Mouse (Mus musculus) neural tube, embryonic 15.5 days (tissue): ENCODE measurements around the gene Nat8f4. TPM values are rescaled to one million over a fixed set of nuclear protein-coding genes. Genes with fewer than 3 reads are reported as not detected.
"Not testable (repeated sequence)": the region's sequence is repeated elsewhere in the genome, so short reads cannot be mapped to it uniquely, and the experiment has no call there.

Source experiments
- ATAC-seq: fragments of 200-750 bp; cut with Nextera tagmentation; 2 replicates; pipeline ENCODE4 v1.8.0; 2017; ENCODE audit warnings: mild to moderate bottlenecking, moderate TSS enrichment, moderate library complexity; ENCODE audit not compliant: low FRiP score
- H3K27ac ChIP-seq: fragments of 300-500 bp; sonication (generic); replicated peaks from 2 replicates; pipeline ENCODE4 v1.5.1; 2015; ENCODE audit warnings: mild to moderate bottlenecking, inconsistent platforms
- H3K27me3 ChIP-seq: fragments of 300-500 bp; sonication (generic); replicated peaks from 2 replicates; pipeline ENCODE4 v1.6.1; 2015; ENCODE audit warnings: inconsistent platforms
- H3K36me3 ChIP-seq: fragments of 300-500 bp; sonication (generic); 2 replicates; pipeline ENCODE4 v1.6.1; 2015; ENCODE audit warnings: inconsistent platforms
- H3K4me1 ChIP-seq: fragments of 300-500 bp; sonication (generic); 2 replicates; pipeline ENCODE4 v1.6.1; 2015; ENCODE audit warnings: inconsistent platforms
- H3K4me2 ChIP-seq: fragments of 300-500 bp; sonication (generic); 2 replicates; pipeline ENCODE4 v1.6.1; 2015; ENCODE audit warnings: inconsistent platforms, mild to moderate bottlenecking, moderate library complexity
- H3K4me3 ChIP-seq: fragments of 300-500 bp; sonication (generic); replicated peaks from 2 replicates; pipeline ENCODE4 v1.5.1; 2015; ENCODE audit warnings: mild to moderate bottlenecking, inconsistent platforms
- H3K9ac ChIP-seq: fragments of 300-500 bp; sonication (generic); replicated peaks from 2 replicates; pipeline ENCODE4 v1.6.1; 2015; ENCODE audit warnings: mild to moderate bottlenecking, inconsistent platforms
- H3K9me3 ChIP-seq: fragments of 300-500 bp; sonication (generic); replicated peaks from 2 replicates; pipeline ENCODE4 v1.6.1; 2016; ENCODE audit warnings: inconsistent platforms
- WGBS: fragments of 180-500 bp; shearing (Covaris S2); methylation state at CpG from one replicate; pipeline ENCODE4 v1.1.7; 2015; ENCODE audit warnings: mixed read lengths; 5-methylcytosine and 5-hydroxymethylcytosine counted together
- polyA plus RNA-seq: library from polyadenylated mRNA; unstranded; fragments of >200 nt; fragmentation: Nextera tagmentation; extraction: Ambion mirVana; gene quantifications from 2 replicates; pipeline ENCODE4 v1.2.1, GENCODE M21; 2015

The Nat8f4 gene
- 4.5 and 4.8 TPM in 2 replicates for polyA plus RNA-seq

GRCm38 (mm10) chr6:85904642-85905061, at the start of gene Nat8f4:
TSS of gene Nat8f4 (minus strand) at chr6:85904884.
- not testable (repeated sequence) for H3K36me3 ChIP-seq, H3K9ac ChIP-seq, H3K9me3 ChIP-seq, H3K27me3 ChIP-seq, H3K27ac ChIP-seq, H3K4me1 ChIP-seq
- 16% methylated on average over 20 of the region's 20 CpGs for WGBS
- Histone ChIP-seq H3K4me2 (peak within 1 kb of the TSS; percentile 49), H3K4me3 (peak within 1 kb of the TSS; percentile 35)
- ATAC-seq, result peak; percentile 69; the same call in 1 of the 2 replicates

- H3K4me1 ChIP-seq, result no peaks in the 10 kb centered on the region
- H3K9ac ChIP-seq, result no peak overlapping the region
- no peak overlapping the region for H3K4me3 ChIP-seq
- 89% methylated on average over 6 of the region's 6 CpGs for WGBS
- ATAC-seq, result no peak
- H3K36me3 ChIP-seq, result peaks cover 85% of the 10 kb centered on the region
- H3K9me3 ChIP-seq, result no peaks in the 10 kb centered on the region
- no peaks in the 10 kb centered on the region for H3K27me3 ChIP-seq
- H3K27ac ChIP-seq, result no peak overlapping the region
- H3K4me2 ChIP-seq, result no peak overlapping the region
Observed at GRCm38 (mm10) chr6:85948549-85948948, 43.9 kb upstream of the Nat8f4 start.

- no peaks in the 10 kb centered on the region for H3K27me3 ChIP-seq
- H3K9me3 ChIP-seq, result no peaks in the 10 kb centered on the region
- no peaks in the 10 kb centered on the region for H3K4me1 ChIP-seq
- H3K9ac ChIP-seq, result no peak overlapping the region
- ATAC-seq, result no peak
- peaks cover 49% of the 10 kb centered on the region for H3K36me3 ChIP-seq
- H3K4me3 ChIP-seq, result no peak overlapping the region
- 99% methylated on average over 3 of the region's 3 CpGs for WGBS
- H3K4me2 ChIP-seq, result no peak overlapping the region
- no peak overlapping the region for H3K27ac ChIP-seq
Observed at GRCm38 (mm10) chr6:85942469-85942868, 37.8 kb upstream of the Nat8f4 start.

- Histone ChIP-seq H3K27ac (no peak overlapping the region), H3K27me3 (no peaks in the 10 kb centered on the region), H3K9ac (no peak overlapping the region), H3K4me3 (no peak overlapping the region), H3K4me2 (no peak overlapping the region), H3K36me3 (peaks cover 17% of the 10 kb centered on the region), H3K4me1 (peaks cover 10% of the 10 kb centered on the region), H3K9me3 (no peaks in the 10 kb centered on the region)
- no peak for ATAC-seq
- WGBS, result 79% methylated on average over 10 of the region's 10 CpGs
Observed at GRCm38 (mm10) chr6:85938701-85939100, 34.0 kb upstream of the Nat8f4 start.

- Histone ChIP-seq H3K4me2 (peak overlapping the region; percentile 67), H3K4me3 (peak overlapping the region; percentile 49), H3K4me1 (peaks cover 10% of the 10 kb centered on the region), H3K27ac (peak overlapping the region; percentile 66), H3K36me3 (peaks cover 15% of the 10 kb centered on the region), H3K9ac (peak overlapping the region; percentile 56)
- H3K9me3 ChIP-seq, H3K27me3 ChIP-seq: not testable (repeated sequence)
- 2% methylated on average over 50 of the region's 50 CpGs for WGBS
- peak; percentile 95 for ATAC-seq
Observed at GRCm38 (mm10) chr6:85936508-85937465, 32.1 kb upstream of the Nat8f4 start.

- Histone ChIP-seq H3K4me1 (peaks cover 10% of the 10 kb centered on the region), H3K27me3 (no peaks in the 10 kb centered on the region), H3K36me3 (peaks cover 20% of the 10 kb centered on the region), H3K9ac (no peak overlapping the region), H3K4me2 (no peak overlapping the region), H3K4me3 (no peak overlapping the region), H3K27ac (no peak overlapping the region), H3K9me3 (no peaks in the 10 kb centered on the region)
- WGBS, result 68% methylated on average over 3 of the region's 3 CpGs
- no peak for ATAC-seq
Observed at GRCm38 (mm10) chr6:85935646-85936045, 31.0 kb upstream of the Nat8f4 start.

- no peaks in the 10 kb centered on the region for H3K9me3 ChIP-seq
- 84% methylated on average over 8 of the region's 8 CpGs for WGBS
Observed at GRCm38 (mm10) chr6:85934047-85934446, 29.4 kb upstream of the Nat8f4 start.

GRCm38 (mm10) chr6:85929312-85929711, 24.6 kb upstream of the Nat8f4 start:
- no peak for ATAC-seq
- WGBS, result 87% methylated on average over 1 of the region's 1 CpGs
- no peak overlapping the region for H3K4me2 ChIP-seq
- no peak overlapping the region for H3K27ac ChIP-seq
- no peaks in the 10 kb centered on the region for H3K27me3 ChIP-seq
- H3K9ac ChIP-seq, result no peak overlapping the region
- no peaks in the 10 kb centered on the region for H3K4me1 ChIP-seq
- no peak overlapping the region for H3K4me3 ChIP-seq
- H3K9me3 ChIP-seq, result no peaks in the 10 kb centered on the region
- H3K36me3 ChIP-seq, result peaks cover 71% of the 10 kb centered on the region

More at GRCm38 (mm10) chr6:85934047-85934446, 29.4 kb upstream of the Nat8f4 start:
- Histone ChIP-seq H3K4me2 (no peak overlapping the region), H3K4me3 (no peak overlapping the region), H3K4me1 (peaks cover 10% of the 10 kb centered on the region), H3K27me3 (no peaks in the 10 kb centered on the region), H3K9ac (no peak overlapping the region), H3K27ac (no peak overlapping the region), H3K36me3 (peaks cover 34% of the 10 kb centered on the region)
- no peak for ATAC-seq

- Histone ChIP-seq H3K27me3 (no peaks in the 10 kb centered on the region), H3K4me3 (no peak overlapping the region), H3K36me3 (peaks cover 79% of the 10 kb centered on the region), H3K4me1 (no peaks in the 10 kb centered on the region), H3K4me2 (no peak overlapping the region), H3K9me3 (no peaks in the 10 kb centered on the region), H3K9ac (no peak overlapping the region), H3K27ac (no peak overlapping the region)
- ATAC-seq, result no peak
- 93% methylated on average over 9 of the region's 9 CpGs for WGBS
Observed at GRCm38 (mm10) chr6:85927476-85928464, 23.1 kb upstream of the Nat8f4 start.

- Histone ChIP-seq H3K27ac (no peak overlapping the region), H3K9ac (no peak overlapping the region), H3K4me1 (no peaks in the 10 kb centered on the region), H3K4me2 (no peak overlapping the region), H3K9me3 (no peaks in the 10 kb centered on the region), H3K4me3 (no peak overlapping the region), H3K27me3 (no peaks in the 10 kb centered on the region), H3K36me3 (peaks cover 79% of the 10 kb centered on the region)
- no peak for ATAC-seq
- 100% methylated on average over 1 of the region's 1 CpGs for WGBS
Observed at GRCm38 (mm10) chr6:85926709-85927108, 22.0 kb upstream of the Nat8f4 start.

GRCm38 (mm10) chr6:85923643-85924042, 19.0 kb upstream of the Nat8f4 start:
- H3K4me3 ChIP-seq, result no peak overlapping the region
- H3K36me3 ChIP-seq, result peaks cover 66% of the 10 kb centered on the region
- WGBS, result 95% methylated on average over 1 of the region's 1 CpGs
- no peak overlapping the region for H3K4me2 ChIP-seq
- H3K27ac ChIP-seq, result no peak overlapping the region
- H3K27me3 ChIP-seq, result no peaks in the 10 kb centered on the region
- H3K4me1 ChIP-seq, result no peaks in the 10 kb centered on the region
- H3K9me3 ChIP-seq, result no peaks in the 10 kb centered on the region
- ATAC-seq, result no peak
- H3K9ac ChIP-seq, result no peak overlapping the region
